Mouse (Mus musculus): ENCODE data around the gene Mup11.
"Not testable (repeated sequence)": the region's sequence is repeated elsewhere in the genome, so short reads cannot be mapped to it uniquely, and the experiment has no call there.

Gene Mup11

GRCm38 (mm10) chr4:60662311-60662710 lies at the start of gene Mup11:
Gene Mup11 (minus strand): TSS chr4:60662411.
- DNase-seq, result not testable (repeated sequence)
